Mouse (Mus musculus) embryonic stem cell, embryonic (primary cell): ENCODE measurements at regions not wholly inside any gene's neighbourhood (a gene's known extent, or its start where the extent isn't known, plus 50 kb on each side); places are given as distances from the start of the nearest gene placed in this dataset.

Experiments
- CTCF ChIA-PET, 4 experiments: fragments of 300-600 bp in 2 of 4; fragments of 350-600 bp in 2 of 4; sonication (Branson Sonifier 250); formaldehyde crosslinking; loops; one replicate each; lab custom pipeline; 2022; ENCODE audit warnings: inconsistent platforms in 2 of 4; lab: Charles Lee
- POLR2A ChIA-PET, 4 experiments: fragments of 300-600 bp in 2 of 4; fragments of 350-600 bp in 2 of 4; sonication (Branson Sonifier 250); formaldehyde crosslinking; loops; one replicate each; lab custom pipeline; 2022; ENCODE audit warnings: antibody characterized with exemption in 4 of 4, inconsistent platforms in 1 of 4; lab: Charles Lee

GRCm38 (mm10) chr13:107620210-107620609, 424.0 kb upstream of the Smim15 start:
- ChIA-PET POLR2A (no interaction called here), CTCF (no interaction called here)

DNA sequence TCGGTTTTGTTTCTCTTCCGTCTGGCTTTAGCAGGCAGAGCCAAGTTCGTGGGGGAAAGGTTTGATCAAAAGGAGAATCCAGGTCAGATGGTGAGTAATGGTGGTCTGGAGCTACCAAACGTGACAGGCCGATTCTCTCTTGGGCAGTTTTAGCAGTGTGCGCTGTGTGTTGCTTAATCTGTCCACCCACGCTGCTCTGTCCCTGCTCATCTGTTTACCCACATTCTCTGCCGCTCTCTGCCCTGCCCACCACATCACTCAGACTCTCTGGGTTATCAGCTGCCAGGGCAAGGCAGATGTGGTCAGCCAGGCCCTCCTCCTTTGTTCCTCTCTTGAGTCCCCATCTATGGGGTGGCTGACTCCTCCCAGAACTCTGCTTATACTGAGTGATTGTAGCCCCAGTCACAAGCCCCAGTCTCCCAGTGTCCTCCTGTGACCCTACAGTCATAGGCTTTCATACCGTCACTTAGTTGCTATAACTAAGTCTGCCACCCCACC, 424.8 kb upstream of the Smim15 start:
- POLR2A ChIA-PET: no interaction called here
- CTCF ChIA-PET: no interaction called here

GRCm38 (mm10) chr13:107618796-107619429, 425.3 kb upstream of the Smim15 start:
- ChIA-PET CTCF (no interaction called here), POLR2A (no interaction called here)

- POLR2A ChIA-PET: no interaction called here
- CTCF ChIA-PET: no interaction called here
Observed at GRCm38 (mm10) chr13:107618369-107618771, 425.9 kb upstream of the Smim15 start.

- POLR2A ChIA-PET: no interaction called here
- CTCF ChIA-PET: no interaction called here
Observed at GRCm38 (mm10) chr13:107617582-107617981, 426.7 kb upstream of the Smim15 start.

DNA sequence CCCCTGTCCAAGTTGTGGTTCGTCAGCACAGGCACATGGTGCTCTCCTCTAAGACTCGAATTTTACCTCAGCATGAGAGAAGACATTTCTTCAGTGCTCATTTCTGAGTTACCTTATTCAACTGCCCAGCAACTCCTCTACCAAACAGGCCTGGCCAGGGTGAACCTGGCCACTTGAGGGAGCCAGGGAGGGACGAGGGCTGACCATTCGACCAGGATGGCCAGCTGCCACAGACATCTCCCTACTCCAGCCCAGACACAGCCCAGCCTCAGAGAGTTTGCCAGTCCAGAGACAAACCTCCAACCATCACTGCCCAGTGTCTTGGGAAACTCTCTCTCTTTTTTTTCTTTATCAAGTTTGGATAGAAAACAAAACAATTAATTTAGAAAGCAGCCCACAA, 427.5 kb upstream of the Smim15 start:
- ChIA-PET CTCF (no interaction called here), POLR2A (no interaction called here)

- ChIA-PET CTCF (interaction anchor here in 1 of 4 experiments (0.7 kb wide), 1 partner anchor 32 kb away, joined by 12 read pairs; no protein-coding TSS in a partner anchor), POLR2A (interaction anchor here in 1 of 4 experiments (0.7 kb wide), 1 partner anchor 184 kb away, joined by 3 read pairs; no protein-coding TSS in a partner anchor)
Observed at GRCm38 (mm10) chr13:107608996-107609503, 435.2 kb upstream of the Smim15 start.

DNA sequence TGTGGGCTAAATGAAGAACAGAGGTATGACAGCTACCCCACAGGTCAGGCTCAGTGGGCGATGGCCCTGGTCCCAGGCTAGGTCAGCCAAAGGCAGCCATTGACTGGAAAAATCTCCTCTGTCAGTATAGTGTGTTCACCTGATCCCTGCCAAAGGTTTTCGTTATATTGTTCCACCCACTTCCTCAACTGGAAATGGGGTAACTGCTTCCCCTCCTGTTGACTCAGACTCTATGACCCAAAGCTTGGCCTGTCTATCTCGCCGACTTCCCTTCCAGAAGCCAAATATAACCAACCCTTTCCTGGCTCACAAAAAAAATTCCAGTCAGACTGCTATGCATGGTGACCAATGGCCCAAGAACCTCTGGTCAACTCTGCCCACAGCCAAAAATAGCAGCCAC, 437.0 kb upstream of the Smim15 start:
- ChIA-PET CTCF (no interaction called here), POLR2A (interaction anchor here in 1 of 4 experiments (0.7 kb wide), 1 partner anchor 317 kb away, joined by 3 read pairs; no protein-coding TSS in a partner anchor)

DNA sequence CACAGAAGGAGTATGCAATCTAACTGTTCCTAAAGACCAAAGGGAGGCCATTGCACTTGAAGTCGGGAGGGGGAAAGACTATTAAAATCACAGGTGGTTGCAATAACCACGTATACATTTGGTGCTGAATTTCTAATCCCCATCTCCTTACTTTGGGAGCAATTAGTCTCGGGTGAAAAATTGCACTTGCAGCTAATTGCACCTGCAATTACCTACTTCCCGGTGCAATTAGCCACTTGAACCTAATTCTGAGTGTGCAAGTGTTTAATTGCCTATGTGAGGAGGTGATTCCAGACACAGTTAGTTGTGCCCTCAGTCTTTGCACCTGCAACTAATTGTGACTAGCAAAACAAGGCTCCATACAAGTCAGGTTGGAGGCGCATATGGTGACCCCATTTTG, 442.1 kb upstream of the Smim15 start:
- CTCF ChIA-PET: interaction anchor here in 1 of 4 experiments (0.6 kb wide), 1 partner anchor 339 kb away, joined by 3 read pairs; no protein-coding TSS in a partner anchor
- POLR2A ChIA-PET: interaction anchor here in 1 of 4 experiments (0.7 kb wide), 1 partner anchor 50 kb away, joined by 3 read pairs; no protein-coding TSS in a partner anchor

GRCm38 (mm10) chr13:107601132-107601439, 443.2 kb upstream of the Smim15 start:
- CTCF ChIA-PET: no interaction called here
- POLR2A ChIA-PET: interaction anchor here in 3 of 4 experiments (0.5 to 0.7 kb wide), 3 partner anchors 26 to 424 kb away, joined by 3 to 4 read pairs (median 4); no protein-coding TSS in a partner anchor

DNA sequence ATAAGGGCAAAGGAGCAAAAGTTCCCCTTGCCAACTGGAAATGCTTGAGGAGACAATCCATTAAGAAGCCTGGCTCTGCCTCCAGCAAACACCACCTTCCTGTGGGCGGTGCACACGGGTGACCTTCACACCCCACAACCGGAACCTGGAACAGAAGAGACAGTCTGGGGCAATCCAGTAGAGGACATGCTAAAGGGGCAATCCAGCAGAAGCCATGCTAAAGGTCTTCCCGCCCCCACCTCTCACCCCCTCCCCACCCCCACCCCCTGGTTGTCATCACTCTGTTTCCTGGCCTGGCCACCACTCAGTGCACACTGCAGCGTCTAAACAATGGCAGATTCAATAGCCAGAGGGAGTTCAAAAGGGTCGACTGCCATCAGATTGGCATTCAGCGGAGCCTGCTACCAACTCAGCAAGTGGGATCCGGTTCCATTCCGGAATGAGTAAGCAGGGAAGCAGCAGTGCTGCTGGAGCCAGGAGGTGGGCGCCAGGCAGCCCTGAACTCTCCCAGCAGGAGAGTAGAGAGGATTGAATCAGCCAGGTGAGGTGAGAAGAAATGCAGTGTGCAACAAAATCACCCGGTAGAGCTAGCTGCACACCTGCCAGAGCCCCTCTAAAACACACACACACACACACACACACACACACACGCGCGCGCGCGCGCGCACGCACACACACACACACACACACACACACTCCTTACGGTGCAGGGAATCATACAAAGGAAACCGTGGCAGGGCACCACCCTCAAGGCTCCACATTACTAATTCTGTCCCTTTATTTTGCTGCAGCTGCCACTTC, 443.7 kb upstream of the Smim15 start:
- ChIA-PET CTCF (no interaction called here), POLR2A (interaction anchor here in 3 of 4 experiments (0.5 to 0.7 kb wide), 3 partner anchors 27 to 425 kb away, joined by 3 to 4 read pairs (median 4); no protein-coding TSS in a partner anchor)

DNA sequence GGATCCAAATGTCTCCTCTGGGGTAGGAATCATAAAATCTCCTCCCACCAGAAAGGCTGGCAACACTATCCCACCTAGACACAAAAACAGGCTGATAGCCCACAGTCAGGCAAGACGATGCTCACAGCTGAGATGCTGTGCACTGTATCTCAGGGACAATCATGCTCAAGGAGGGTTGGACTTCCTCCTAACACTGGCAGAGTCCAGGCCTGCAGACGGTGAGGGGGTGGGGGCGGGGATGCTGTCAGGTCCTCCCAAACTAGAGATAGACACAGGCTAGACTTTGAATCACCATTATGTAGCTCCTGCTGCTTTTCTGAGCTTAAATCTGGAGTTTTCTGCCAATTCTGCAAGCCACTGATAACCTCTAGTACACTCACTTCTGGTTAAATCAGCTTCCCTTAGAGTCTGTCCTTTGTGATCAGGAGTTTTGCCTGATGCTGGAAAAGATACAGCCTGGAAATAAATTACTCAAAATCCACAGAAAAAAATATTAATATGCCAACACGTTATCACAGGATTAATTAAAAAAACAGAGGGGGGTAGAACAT, 445.1 kb upstream of the Smim15 start:
- POLR2A ChIA-PET: no interaction called here
- CTCF ChIA-PET: no interaction called here

- POLR2A ChIA-PET: no interaction called here
- CTCF ChIA-PET: interaction anchor here in 1 of 4 experiments (0.6 kb wide), 1 partner anchor 23 kb away, joined by 8 read pairs; no protein-coding TSS in a partner anchor
Observed at GRCm38 (mm10) chr13:107598391-107598790, 445.9 kb upstream of the Smim15 start.

DNA sequence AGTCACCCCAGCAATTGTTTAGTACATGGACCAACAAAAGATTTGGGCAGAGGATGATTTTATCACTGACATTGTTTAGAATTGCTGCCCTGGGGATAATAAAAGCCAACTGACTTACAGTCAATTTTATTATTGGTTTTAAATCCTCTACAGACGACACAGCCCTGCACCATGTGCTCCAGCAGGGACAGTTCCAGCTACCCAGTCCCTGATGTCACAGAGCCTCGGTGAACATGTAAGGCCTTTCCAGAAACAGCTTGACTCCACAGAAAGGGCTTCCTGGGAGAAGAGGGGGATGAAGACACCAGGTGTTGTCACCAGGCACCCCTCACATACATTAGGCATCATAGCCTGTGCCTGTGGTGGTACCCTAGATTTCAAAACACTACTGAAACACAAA, 447.0 kb upstream of the Smim15 start:
- ChIA-PET POLR2A (interaction anchor here in 1 of 4 experiments (1.0 kb wide), 1 partner anchor 268 kb away, joined by 3 read pairs; no protein-coding TSS in a partner anchor), CTCF (no interaction called here)

GRCm38 (mm10) chr13:107596183-107596582, 448.1 kb upstream of the Smim15 start:
- POLR2A ChIA-PET: interaction anchor here in 1 of 4 experiments (1.0 kb wide), 1 partner anchor 269 kb away, joined by 3 read pairs; no protein-coding TSS in a partner anchor

DNA sequence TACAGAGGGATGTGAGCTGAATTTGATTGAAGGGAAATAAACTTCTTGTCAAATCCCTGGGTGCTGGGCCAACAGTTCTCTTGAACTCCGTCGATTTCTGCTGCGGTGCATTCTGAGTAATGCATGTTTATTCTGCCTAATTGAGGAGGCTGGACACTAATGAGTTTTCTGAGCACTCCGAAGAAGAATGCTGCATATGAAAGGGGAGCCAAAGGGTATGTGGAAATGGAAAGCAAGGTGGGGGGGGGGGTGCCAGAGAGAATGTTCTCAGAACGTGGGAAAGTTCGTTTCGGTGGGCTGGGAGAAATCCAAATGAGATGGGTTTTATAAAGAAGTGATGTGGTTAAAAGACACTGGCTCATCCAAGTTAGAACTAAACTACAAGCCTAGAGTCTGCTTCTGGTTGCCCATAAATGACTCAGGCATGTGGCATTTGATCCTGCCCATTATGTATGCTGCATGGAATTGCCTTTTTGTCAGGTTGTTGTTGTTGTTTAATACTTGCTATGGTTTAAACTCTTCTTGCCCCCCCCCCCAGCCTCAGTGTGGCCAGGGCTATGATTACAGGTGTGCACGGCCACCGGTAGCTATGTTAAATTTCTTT, 455.7 kb upstream of the Smim15 start:
- ChIA-PET POLR2A (interaction anchor here in 1 of 4 experiments (0.7 kb wide), 1 partner anchor 453 kb away, joined by 5 read pairs; no protein-coding TSS in a partner anchor), CTCF (no interaction called here)

More at GRCm38 (mm10) chr13:107596183-107596582, 448.1 kb upstream of the Smim15 start:
- CTCF ChIA-PET: no interaction called here

- ChIA-PET POLR2A (no interaction called here), CTCF (no interaction called here)
Observed at GRCm38 (mm10) chr13:107587678-107588077, 456.6 kb upstream of the Smim15 start.

- POLR2A ChIA-PET: no interaction called here
Observed at GRCm38 (mm10) chr13:107585936-107586335, 458.3 kb upstream of the Smim15 start.

GRCm38 (mm10) chr13:107585353-107585752, 458.9 kb upstream of the Smim15 start:
- POLR2A ChIA-PET: no interaction called here
- CTCF ChIA-PET: no interaction called here

More at GRCm38 (mm10) chr13:107585936-107586335, 458.3 kb upstream of the Smim15 start:
- CTCF ChIA-PET: no interaction called here
